Mouse (Mus musculus): ENCODE measurements around the gene Cyth4. TPM values are rescaled to one million over a fixed set of nuclear protein-coding genes. Genes with fewer than 3 reads are reported as not detected.

Cyth4 gene
- polyA plus RNA-seq, 1 experiment from 2014 or later, result 7.7 TPM

Other genes with a start within 250 kb of the Cyth4 start
- gene Tex33, start 201.1 kb upstream of the Cyth4 start, polyA plus RNA-seq (2015; fragmentation: Nextera tagmentation; extraction: Ambion mirVana), result not detected in 2 replicates
- 7.9 and 11.4 TPM in 2 replicates for gene Tst, start 191.1 kb upstream of the Cyth4 start, polyA plus RNA-seq (2015; fragmentation: Nextera tagmentation; extraction: Ambion mirVana)
- gene Mpst, start 190.6 kb upstream of the Cyth4 start, polyA plus RNA-seq (2015; fragmentation: Nextera tagmentation; extraction: Ambion mirVana), result 2.3 and 2.9 TPM in 2 replicates
- gene Kctd17, start 168.5 kb upstream of the Cyth4 start, polyA plus RNA-seq (2015; fragmentation: Nextera tagmentation; extraction: Ambion mirVana), result 120 and 122 TPM in 2 replicates
- 0.15 and 0.28 TPM in 2 replicates for gene Tmprss6, start 128.4 kb upstream of the Cyth4 start, polyA plus RNA-seq (2015; fragmentation: Nextera tagmentation; extraction: Ambion mirVana)
- 0.06 TPM in 1 of 2 replicates, not detected in the other for gene Il2rb, start 101.8 kb upstream of the Cyth4 start, polyA plus RNA-seq (2015; fragmentation: Nextera tagmentation; extraction: Ambion mirVana)
- gene C1qtnf6, start 65.6 kb upstream of the Cyth4 start, polyA plus RNA-seq (2015; fragmentation: Nextera tagmentation; extraction: Ambion mirVana), result 7.4 and 8.5 TPM in 2 replicates
- 0.25 and 0.29 TPM in 2 replicates for gene Sstr3, start 52.4 kb upstream of the Cyth4 start, polyA plus RNA-seq (2015; fragmentation: Nextera tagmentation; extraction: Ambion mirVana)
- 6.4 and 8.8 TPM in 2 replicates for gene Rac2, start 24.3 kb upstream of the Cyth4 start, polyA plus RNA-seq (2015; fragmentation: Nextera tagmentation; extraction: Ambion mirVana)
- gene Elfn2, start 121.7 kb downstream of the Cyth4 start, polyA plus RNA-seq (2015; fragmentation: Nextera tagmentation; extraction: Ambion mirVana), result 5.5 and 6.0 TPM in 2 replicates
- gene Mfng, start 176.4 kb downstream of the Cyth4 start, polyA plus RNA-seq (2015; fragmentation: Nextera tagmentation; extraction: Ambion mirVana), result 34.2 and 34.4 TPM in 2 replicates
- 1.7 and 2.0 TPM in 2 replicates for gene Card10, start 206.0 kb downstream of the Cyth4 start, polyA plus RNA-seq (2015; fragmentation: Nextera tagmentation; extraction: Ambion mirVana)
- gene Cdc42ep1, start 245.6 kb downstream of the Cyth4 start, polyA plus RNA-seq (2015; fragmentation: Nextera tagmentation; extraction: Ambion mirVana), result 11.5 and 13.7 TPM in 2 replicates

All from neural tube, embryonic 13.5 days (tissue).